Mouse (Mus musculus): ENCODE results near the gene Uba3. TPM values are rescaled to one million over a fixed set of nuclear protein-coding genes. Genes with fewer than 3 reads are reported as not detected.

Uba3 gene
- polyA plus RNA-seq, 1 experiment from 2014 or later = 79.1 TPM

Other genes with a start within 250 kb of the Uba3 start
- 0.08 TPM in 1 of 2 replicates, not detected in the other for gene Fam19a4, start 145.2 kb downstream of the Uba3 start, polyA plus RNA-seq (2016; fragmentation: Nextera tagmentation; extraction: Ambion mirVana)
- 15.1 and 17.1 TPM in 2 replicates for gene Eogt, start 56.5 kb downstream of the Uba3 start, polyA plus RNA-seq (2016; fragmentation: Nextera tagmentation; extraction: Ambion mirVana)
- gene Tmf1, start 26.5 kb downstream of the Uba3 start, polyA plus RNA-seq (2016; fragmentation: Nextera tagmentation; extraction: Ambion mirVana) = 28.7 and 29.9 TPM in 2 replicates
- gene Arl6ip5, start 5.0 kb upstream of the Uba3 start, polyA plus RNA-seq (2016; fragmentation: Nextera tagmentation; extraction: Ambion mirVana) = 96.9 and 97.9 TPM in 2 replicates
- gene Lmod3, start 47.1 kb upstream of the Uba3 start, polyA plus RNA-seq (2016; fragmentation: Nextera tagmentation; extraction: Ambion mirVana) = 18.0 and 18.7 TPM in 2 replicates